ENCODE assay signal across 10 mouse cellular contexts in the genomic region with DNA sequence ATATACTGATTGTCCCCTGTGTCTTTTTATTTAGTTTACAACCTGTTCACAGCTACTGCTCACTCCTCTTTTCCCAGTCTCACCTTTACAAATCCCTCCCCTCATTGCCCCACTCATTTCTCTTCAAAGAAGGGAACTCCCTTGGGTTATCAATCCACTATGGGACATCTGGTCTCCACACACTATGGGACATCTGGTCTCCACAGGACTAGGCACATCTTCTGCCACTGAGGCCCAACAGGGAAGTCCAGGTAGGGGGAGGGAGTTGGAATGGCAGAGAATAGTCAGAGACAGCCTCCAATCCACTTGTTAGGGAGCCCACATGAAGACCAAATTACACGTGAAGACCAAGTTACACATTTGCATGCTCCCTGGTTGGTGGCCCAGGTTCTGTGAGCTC. TPM values are rescaled to one million over a fixed set of nuclear protein-coding genes. Genes with fewer than 3 reads are reported as not detected.
DNase-seq lines count a peak whose midpoint lies in the region; ATAC-seq and TF ChIP-seq lines count a peak whose summit lies in the region.
"Had no signal": no experiment of that assay in that cellular context is flagged by ENCODE, and none has a peak within 500 bp of the region (broad histone marks: within the 10 kb centered on the region; RNA-seq: fewer than 3 reads in every experiment).

No protein-coding gene starts in this region.

- 27% methylated on average over 1 of the region's 1 CpGs for WGBS in kidney, embryonic 16.5 days
- 55% methylated on average over 1 of the region's 1 CpGs for WGBS in forebrain, embryonic 12.5 days
- 67% methylated on average over 1 of the region's 1 CpGs for WGBS in intestine, postnatal 0 days
- whole genome bisulfite sequencing in neural tube, embryonic 12.5 days: 48% methylated on average over 1 of the region's 1 CpGs

- H3K9me3 ChIP-seq in kidney, embryonic 16.5 days (ENCODE audit: low read length): peaks cover 2% of the 10 kb centered on the region; the same call in 1 of the 2 replicates
- 0 out of 2 replicates have a peak, but pooled peaks cover 5% of the 10 kb centered on the region for H3K9me3 ChIP-seq in forebrain, embryonic 12.5 days
- H3K9me3 ChIP-seq in intestine, postnatal 0 days (ENCODE audit: control insufficient read depth): no peaks in the 10 kb centered on the region
- no peaks in the 10 kb centered on the region for H3K9me3 ChIP-seq in neural tube, embryonic 12.5 days

- no peak for TF ChIP-seq CTCF in intestine, postnatal 0 days (IDR thresholded peaks at IDR 0.05; ENCODE audit: low read depth)

- H3K27me3 ChIP-seq in kidney, embryonic 16.5 days (ENCODE audit: insufficient read depth, low read length): peaks cover 10% of the 10 kb centered on the region; the same call in 1 of the 2 replicates
- peaks cover 10% of the 10 kb centered on the region; the same call in 1 of the 2 replicates for H3K27me3 ChIP-seq in forebrain, embryonic 12.5 days
- no peaks in the 10 kb centered on the region for H3K27me3 ChIP-seq in intestine, postnatal 0 days (replicated peaks; ENCODE audit: control insufficient read depth, insufficient read depth, low read length)
- 0 out of 2 replicates have a peak, but pooled peaks cover 3% of the 10 kb centered on the region for H3K27me3 ChIP-seq in neural tube, embryonic 12.5 days (replicated peaks)

- DNase-seq in kidney, postnatal 25 days: no peak
- DNase-seq in right cerebral cortex, adult 18-20 months: no peak
- no peak for DNase-seq in cerebellum, adult 18-20 months
- no peak for DNase-seq in kidney, postnatal 4 days
- DNase-seq: thymus, adult 18-20 months had no signal

- peak overlapping the region; percentile 64 for H3K4me2 ChIP-seq in kidney, embryonic 16.5 days (replicated peaks; ENCODE audit: low read depth, low read length)
- H3K4me2 ChIP-seq in forebrain, embryonic 12.5 days: peak overlapping the region; percentile 75
- peak overlapping the region; percentile 69; the same call in 1 of the 2 replicates for H3K4me2 ChIP-seq in intestine, postnatal 0 days (replicated peaks; ENCODE audit: low read depth)
- H3K4me2 ChIP-seq in neural tube, embryonic 12.5 days (replicated peaks): peak overlapping the region; percentile 78

- no peak overlapping the region for H3K9ac ChIP-seq in kidney, embryonic 16.5 days (replicated peaks; ENCODE audit: low read length)
- H3K9ac ChIP-seq in forebrain, embryonic 12.5 days: no peak overlapping the region
- H3K9ac ChIP-seq in intestine, postnatal 0 days (ENCODE audit: low read depth, low read length): no peak overlapping the region
- no peak overlapping the region for H3K9ac ChIP-seq in neural tube, embryonic 12.5 days

- peak overlapping the region; percentile 51 for H3K4me3 ChIP-seq in kidney, embryonic 16.5 days (ENCODE audit: low read length)
- H3K4me3 ChIP-seq in forebrain, embryonic 12.5 days (replicated peaks): peak overlapping the region; percentile 45
- peak overlapping the region; percentile 37 for H3K4me3 ChIP-seq in intestine, postnatal 0 days (ENCODE audit: low read depth, low read length)
- H3K4me3 ChIP-seq in neural tube, embryonic 12.5 days: no peak overlapping the region

- no peaks in the 10 kb centered on the region for H3K36me3 ChIP-seq in kidney, embryonic 16.5 days (ENCODE audit: insufficient read depth, low read length)
- no peaks in the 10 kb centered on the region for H3K36me3 ChIP-seq in forebrain, embryonic 12.5 days (replicated peaks)
- no peaks in the 10 kb centered on the region for H3K36me3 ChIP-seq in intestine, postnatal 0 days (ENCODE audit: control insufficient read depth, insufficient read depth)
- no peaks in the 10 kb centered on the region for H3K36me3 ChIP-seq in neural tube, embryonic 12.5 days

- H3K4me1 ChIP-seq in kidney, embryonic 16.5 days (ENCODE audit: insufficient read depth, low read length): no peaks in the 10 kb centered on the region
- H3K4me1 ChIP-seq in forebrain, embryonic 12.5 days: peaks cover 5% of the 10 kb centered on the region; the same call in 1 of the 2 replicates
- no peaks in the 10 kb centered on the region for H3K4me1 ChIP-seq in intestine, postnatal 0 days (replicated peaks; ENCODE audit: control insufficient read depth, insufficient read depth, low read length)
- H3K4me1 ChIP-seq in neural tube, embryonic 12.5 days: 0 out of 2 replicates have a peak, but pooled peaks cover 4% of the 10 kb centered on the region

- no peak overlapping the region for H3K27ac ChIP-seq in kidney, embryonic 16.5 days (ENCODE audit: low read length)
- H3K27ac ChIP-seq in forebrain, embryonic 12.5 days: no peak overlapping the region
- no peak overlapping the region for H3K27ac ChIP-seq in intestine, postnatal 0 days (ENCODE audit: low read depth, low read length)
- no peak overlapping the region for H3K27ac ChIP-seq in neural tube, embryonic 12.5 days

- ATAC-seq in kidney, embryonic 16.5 days (ENCODE audit: low FRiP score, low TSS enrichment): no peak; the same call in 1 of the 2 replicates
- no peak for ATAC-seq in forebrain, embryonic 12.5 days (ENCODE audit: low FRiP score)
- no peak for ATAC-seq in intestine, postnatal 0 days
- ATAC-seq in neural tube, embryonic 12.5 days (ENCODE audit: low FRiP score, low read depth): 0 out of 2 replicates have a peak, but pooled peaks have one; percentile 33

RNA-seq across cellular contexts. Expression of a gene that starts 45.8 kb away (rescaled TPM):
- polyA plus RNA-seq in kidney, embryonic 16.5 days (2015; fragmentation: Nextera tagmentation; extraction: Ambion mirVana): 32.2 and 35.9 TPM in 2 replicates
- polyA plus RNA-seq in forebrain, embryonic 12.5 days (2016; fragmentation: Nextera tagmentation; extraction: Ambion mirVana): 29.9 and 33.8 TPM in 2 replicates
- 33.9 and 39.9 TPM in 2 replicates for polyA plus RNA-seq in intestine, postnatal 0 days (2015; fragmentation: Nextera tagmentation; extraction: Ambion mirVana)
- 24.2 and 27.2 TPM in 2 replicates for polyA plus RNA-seq in neural tube, embryonic 12.5 days (2016; fragmentation: Nextera tagmentation; extraction: Ambion mirVana)

RNA-seq across cellular contexts. Expression of a gene that starts 52.1 kb away (rescaled TPM):
- polyA plus RNA-seq in kidney, embryonic 16.5 days (2015; fragmentation: Nextera tagmentation; extraction: Ambion mirVana): not detected in 2 replicates
- polyA plus RNA-seq in forebrain, embryonic 12.5 days (2016; fragmentation: Nextera tagmentation; extraction: Ambion mirVana): not detected in 2 replicates
- polyA plus RNA-seq in intestine, postnatal 0 days (2015; fragmentation: Nextera tagmentation; extraction: Ambion mirVana): not detected in 2 replicates
- not detected in 2 replicates for polyA plus RNA-seq in neural tube, embryonic 12.5 days (2016; fragmentation: Nextera tagmentation; extraction: Ambion mirVana)
- polyA plus RNA-seq: liver, embryonic 16.5 days had no signal

RNA-seq across cellular contexts. Expression of a gene that starts 52.1 kb away (rescaled TPM):
- not detected in 2 replicates for polyA plus RNA-seq in kidney, embryonic 16.5 days (2015; fragmentation: Nextera tagmentation; extraction: Ambion mirVana)
- polyA plus RNA-seq in forebrain, embryonic 12.5 days (2016; fragmentation: Nextera tagmentation; extraction: Ambion mirVana): not detected in 2 replicates
- not detected in 2 replicates for polyA plus RNA-seq in intestine, postnatal 0 days (2015; fragmentation: Nextera tagmentation; extraction: Ambion mirVana)
- not detected in 2 replicates for polyA plus RNA-seq in neural tube, embryonic 12.5 days (2016; fragmentation: Nextera tagmentation; extraction: Ambion mirVana)
- polyA plus RNA-seq: liver, embryonic 16.5 days had no signal
